Mouse (Mus musculus): ENCODE data around the gene Galnt17. TPM values are rescaled to one million over a fixed set of nuclear protein-coding genes. Genes with fewer than 3 reads are reported as not detected.

Gene Galnt17
- not detected for total RNA-seq (2023)

DNA sequence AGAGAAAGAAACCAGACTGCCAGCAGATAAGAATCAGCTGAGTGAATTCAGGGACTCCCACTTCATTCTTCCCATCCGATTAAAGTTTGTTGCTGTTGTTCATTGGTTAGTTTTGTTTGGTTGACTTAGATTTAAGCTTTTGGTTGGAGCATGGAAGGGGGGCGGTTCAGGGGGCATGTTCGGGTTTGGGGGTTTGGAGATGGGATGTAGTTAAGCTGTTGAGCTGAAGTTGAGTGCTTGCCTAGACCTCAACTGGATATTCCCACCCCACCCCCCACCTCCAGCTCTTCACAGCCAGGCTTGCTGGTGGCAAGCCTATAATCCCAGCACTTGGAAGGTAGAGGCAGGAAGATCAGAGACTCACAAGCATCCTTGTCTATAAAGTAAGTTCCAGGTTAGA lies at the start of gene Galnt17:
Gene Galnt17, minus strand, starts transcription at position 101 of the 400 bp plus-strand sequence.

All from T-cell, adult 66 days (primary cell).